Mouse (Mus musculus) retina, adult 2 months (tissue): ENCODE data around the gene B4galnt4.
"Not testable (repeated sequence)": the region's sequence is repeated elsewhere in the genome, so short reads cannot be mapped to it uniquely, and the experiment has no call there.

Experiments
- DNase-seq: peaks from one replicate; pipeline ENCODE4 v3.0.0-alpha.2; 2012; ENCODE audit warnings: low read depth, low spot score

Gene B4galnt4

GRCm38 (mm10) chr7:141060426-141061242, at the start of gene B4galnt4:
TSS of gene B4galnt4 (plus strand) at chr7:141061104.
- DNase-seq: peak; percentile 67

GRCm38 (mm10) chr7:141011238-141011770, 49.6 kb upstream of the B4galnt4 start:
- DNase-seq: no peak

- no peak for DNase-seq
These were observed 43.9 kb upstream of the B4galnt4 start for GRCm38 (mm10) chr7:141016707-141017697.

GRCm38 (mm10) chr7:141017824-141018223, 43.1 kb upstream of the B4galnt4 start, which contains the start of gene Ifitm6:
TSS of gene Ifitm6 (minus strand) at chr7:141017924.
- not testable (repeated sequence) for DNase-seq

- DNase-seq: no peak
These were observed 41.9 kb upstream of the B4galnt4 start for GRCm38 (mm10) chr7:141019028-141019427.

GRCm38 (mm10) chr7:141021489-141022449, 39.1 kb upstream of the B4galnt4 start:
- DNase-seq: no peak

GRCm38 (mm10) chr7:141024865-141025838, 35.8 kb upstream of the B4galnt4 start:
- DNase-seq: no peak

GRCm38 (mm10) chr7:141026097-141026739, 34.7 kb upstream of the B4galnt4 start:
- no peak for DNase-seq

- DNase-seq: no peak
These were observed 34.2 kb upstream of the B4galnt4 start for GRCm38 (mm10) chr7:141026740-141027098.

GRCm38 (mm10) chr7:141028831-141029230, 32.1 kb upstream of the B4galnt4 start, which contains the start of gene Gm17387:
TSS of gene Gm17387 (plus strand) at chr7:141029131.
- no peak for DNase-seq

- no peak for DNase-seq
These were observed 30.5 kb upstream of the B4galnt4 start for GRCm38 (mm10) chr7:141030390-141030789.

GRCm38 (mm10) chr7:141032458-141033167, 28.3 kb upstream of the B4galnt4 start:
- DNase-seq: no peak

GRCm38 (mm10) chr7:141036624-141037023, 24.3 kb upstream of the B4galnt4 start:
- DNase-seq: not testable (repeated sequence)

- no peak for DNase-seq
These were observed 22.5 kb upstream of the B4galnt4 start for GRCm38 (mm10) chr7:141038090-141039032.

GRCm38 (mm10) chr7:141039386-141040107, 21.4 kb upstream of the B4galnt4 start:
- DNase-seq: no peak

- DNase-seq: no peak
These were observed 19.9 kb upstream of the B4galnt4 start for GRCm38 (mm10) chr7:141040867-141041606.
